Mouse (Mus musculus): ENCODE measurements around the gene Neurod1.

Gene Neurod1

DNA sequence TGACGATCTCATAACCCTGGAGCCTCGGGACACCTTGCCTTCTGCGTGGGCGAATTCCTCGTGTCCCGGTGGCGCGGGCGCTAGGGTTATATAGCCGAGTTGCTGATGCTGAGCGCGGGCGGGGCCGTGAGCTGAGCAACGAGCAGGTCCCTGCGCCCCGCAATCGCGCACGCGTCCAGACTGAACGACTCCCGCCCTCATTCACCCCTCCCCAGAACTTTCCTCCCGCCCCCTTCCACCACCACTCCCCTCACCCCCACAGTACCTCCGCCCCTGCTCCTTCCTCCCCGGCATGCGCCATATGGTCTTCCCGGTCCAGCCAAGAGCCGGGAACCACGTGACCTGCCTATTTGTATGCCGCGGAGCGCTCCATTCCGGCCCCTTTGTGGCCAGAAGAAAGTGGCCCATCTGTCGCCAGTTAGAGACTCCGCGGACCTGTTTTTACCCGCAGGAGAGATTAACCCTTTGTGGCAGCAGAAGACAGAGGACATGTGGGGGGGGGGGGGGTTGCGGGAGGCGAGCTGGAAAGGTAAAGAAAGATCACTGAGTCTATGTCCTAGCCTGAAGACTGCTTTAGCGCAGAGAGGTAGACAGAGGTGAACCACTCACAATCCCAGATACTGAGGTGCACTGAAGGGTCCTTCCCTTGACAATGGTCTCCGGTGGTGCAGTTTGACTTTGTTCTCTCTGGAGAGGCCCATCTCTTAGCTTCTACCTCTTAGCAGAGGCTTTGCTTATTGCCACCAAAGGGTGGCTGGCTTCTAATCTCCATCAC, at the start of gene Neurod1, which contains the start of gene Cerkl:
Neurod1 (minus strand) TSS at position 177 of the 775 bp plus-strand sequence.
Cerkl (minus strand) TSS at position 211 of the 775 bp plus-strand sequence.
- DNase-seq (ENCODE audit: low spot score) = no peak

DNA sequence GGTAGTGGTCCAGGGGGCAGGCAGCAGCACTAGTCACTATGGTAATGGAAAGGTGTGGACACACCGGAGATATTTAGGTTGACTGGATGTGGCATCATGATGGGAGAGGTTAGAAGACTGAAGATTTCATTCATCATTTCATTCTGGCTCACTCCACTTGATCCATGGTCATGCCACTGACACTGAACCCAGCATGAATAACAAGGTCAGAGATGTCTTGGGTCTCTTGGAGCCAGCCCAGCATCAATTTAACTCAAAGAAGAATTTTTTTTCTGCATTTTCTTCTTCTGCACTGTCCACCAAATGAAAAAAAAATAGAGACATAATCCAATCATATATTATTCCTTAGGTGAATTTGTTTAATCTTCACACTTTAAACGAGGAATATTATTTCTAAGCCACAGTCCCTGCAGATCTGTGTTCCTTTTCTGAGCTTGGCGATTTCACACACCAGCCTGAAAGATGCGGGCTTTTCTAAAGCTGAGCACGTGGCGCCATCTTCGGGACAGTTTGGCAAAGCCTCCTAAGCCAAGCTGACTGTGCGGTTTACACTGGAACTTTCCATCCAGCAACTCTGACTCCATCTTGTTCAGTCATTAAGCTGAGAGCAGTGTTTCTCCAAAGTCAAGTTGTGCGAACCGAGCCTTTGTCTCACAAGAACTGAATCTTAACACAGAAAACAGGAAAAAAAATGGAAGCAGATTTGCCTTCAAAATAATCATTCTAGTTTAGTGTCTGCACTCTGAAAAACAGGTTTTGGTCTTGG, 42.6 kb upstream of the Neurod1 start:
- DNase-seq (ENCODE audit: low spot score) = peak; percentile 16

DNA sequence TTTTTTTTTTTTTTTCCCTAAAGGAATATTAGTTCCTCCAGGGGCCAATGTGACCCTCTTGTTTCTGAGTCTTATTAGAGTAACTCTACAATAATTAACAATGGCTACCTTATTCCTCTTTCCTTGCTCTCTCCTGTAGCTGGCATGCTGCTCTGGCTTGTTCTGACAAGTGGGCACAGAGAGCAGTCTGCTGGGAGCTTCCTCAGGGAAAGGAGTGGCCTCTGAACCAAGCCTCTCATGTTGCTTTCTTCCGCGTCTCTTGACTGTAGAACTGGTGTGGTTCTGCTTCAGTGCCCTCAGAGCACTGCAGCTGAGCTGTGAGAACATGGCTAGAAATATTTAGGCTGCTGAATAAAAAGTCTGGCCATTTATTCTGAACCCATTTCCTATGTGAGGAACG, 28.6 kb upstream of the Neurod1 start:
- no peak for DNase-seq (ENCODE audit: low spot score)

DNA sequence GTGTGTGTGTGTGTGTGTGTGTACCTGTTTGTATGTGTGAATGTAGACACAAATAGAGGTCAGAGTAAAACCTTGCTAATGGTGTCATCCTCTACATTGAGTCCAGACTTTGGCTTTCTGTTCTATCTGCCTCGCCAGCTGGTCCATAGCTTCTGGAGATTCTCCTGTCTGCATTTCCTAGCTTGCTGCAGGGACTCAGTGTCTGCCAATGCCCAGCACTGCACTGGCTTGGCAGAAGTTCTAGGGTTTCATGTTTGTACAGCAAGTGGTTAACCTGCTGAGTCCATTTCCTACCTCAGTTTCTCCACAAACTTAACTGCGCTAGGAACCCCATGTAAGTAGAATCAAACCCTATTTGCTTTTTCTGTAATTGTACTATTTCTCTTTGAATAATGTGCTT, 26.0 kb upstream of the Neurod1 start:
- no peak for DNase-seq (ENCODE audit: low spot score)

DNA sequence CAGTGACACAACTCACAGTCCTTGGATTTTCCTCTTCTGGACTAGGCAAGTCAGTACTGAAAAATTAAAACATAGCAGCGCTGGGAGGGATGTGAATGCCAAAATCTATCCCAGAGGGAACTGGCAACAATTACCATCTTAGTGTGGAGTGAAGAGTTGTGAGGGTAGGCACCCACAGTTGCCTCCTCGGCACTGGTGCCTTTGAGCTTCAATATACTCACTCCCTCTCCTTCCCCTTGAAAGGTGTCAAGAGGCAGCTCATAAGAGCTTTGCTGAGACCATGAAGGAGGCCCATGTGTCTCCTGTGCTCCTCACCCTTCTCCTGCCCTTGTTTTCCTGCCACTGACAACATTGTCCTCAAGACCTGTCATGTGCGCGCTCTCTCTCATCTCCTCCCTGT, 5.9 kb upstream of the Neurod1 start:
- no peak for DNase-seq (ENCODE audit: low spot score)

DNA sequence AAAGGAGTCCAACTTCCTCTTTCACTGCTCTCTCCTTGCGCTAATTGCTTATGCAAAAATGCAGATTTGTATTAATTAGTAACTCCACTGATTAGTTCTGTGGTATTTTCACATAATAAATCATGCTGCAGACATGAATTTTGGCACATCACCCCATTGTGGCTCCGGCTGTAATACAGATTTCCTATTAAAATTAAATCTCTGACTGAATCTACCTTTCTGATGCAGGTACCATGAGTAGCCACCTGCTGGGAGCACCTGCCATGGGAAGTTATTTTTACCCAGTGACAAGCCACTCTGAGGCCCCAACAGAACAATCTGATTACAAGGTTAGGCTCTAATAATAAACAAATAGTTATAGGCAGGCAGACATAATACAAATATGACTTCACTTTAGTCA, 5.3 kb upstream of the Neurod1 start:
- no peak for DNase-seq (ENCODE audit: low spot score)

DNA sequence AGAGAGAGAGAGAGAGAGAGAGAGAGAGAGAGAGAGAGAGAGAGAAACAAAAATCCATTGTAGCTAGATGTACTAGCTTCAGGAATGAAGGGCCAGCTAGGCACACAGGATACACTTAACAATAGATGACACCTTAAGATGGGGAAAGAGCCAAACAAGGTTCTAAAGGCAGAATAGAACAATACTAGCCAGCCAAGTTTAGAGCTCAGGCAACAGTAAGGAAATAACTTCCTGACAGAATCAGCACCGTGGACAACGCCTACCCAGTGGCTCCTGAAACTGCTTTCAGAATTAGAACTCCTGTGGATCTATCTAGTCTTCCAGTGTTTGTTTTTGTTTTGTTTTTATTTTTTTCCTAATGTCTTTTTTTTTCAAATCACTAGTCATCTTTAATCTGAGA, 4.0 kb upstream of the Neurod1 start:
- no peak for DNase-seq (ENCODE audit: low spot score)

DNA sequence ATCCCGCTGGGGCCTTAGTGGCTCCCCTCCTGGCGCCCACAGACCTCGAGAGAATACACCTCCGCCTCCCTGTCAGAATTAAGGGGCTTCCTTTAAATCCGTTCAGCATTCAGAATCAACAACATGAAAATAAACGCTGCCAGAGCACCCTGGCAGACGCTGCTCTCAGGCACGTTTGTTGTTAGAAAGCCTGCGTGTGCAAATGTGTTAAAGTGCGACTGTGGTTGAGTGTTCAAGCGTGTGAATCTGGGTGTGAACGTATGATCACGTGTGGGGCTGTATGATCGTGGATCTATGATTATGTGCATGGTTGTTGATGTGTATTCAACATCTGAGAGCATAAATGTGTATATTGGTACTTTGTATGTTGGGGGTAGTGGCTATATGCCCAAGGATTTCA, 3.6 kb upstream of the Neurod1 start:
- no peak for DNase-seq (ENCODE audit: low spot score)

DNA sequence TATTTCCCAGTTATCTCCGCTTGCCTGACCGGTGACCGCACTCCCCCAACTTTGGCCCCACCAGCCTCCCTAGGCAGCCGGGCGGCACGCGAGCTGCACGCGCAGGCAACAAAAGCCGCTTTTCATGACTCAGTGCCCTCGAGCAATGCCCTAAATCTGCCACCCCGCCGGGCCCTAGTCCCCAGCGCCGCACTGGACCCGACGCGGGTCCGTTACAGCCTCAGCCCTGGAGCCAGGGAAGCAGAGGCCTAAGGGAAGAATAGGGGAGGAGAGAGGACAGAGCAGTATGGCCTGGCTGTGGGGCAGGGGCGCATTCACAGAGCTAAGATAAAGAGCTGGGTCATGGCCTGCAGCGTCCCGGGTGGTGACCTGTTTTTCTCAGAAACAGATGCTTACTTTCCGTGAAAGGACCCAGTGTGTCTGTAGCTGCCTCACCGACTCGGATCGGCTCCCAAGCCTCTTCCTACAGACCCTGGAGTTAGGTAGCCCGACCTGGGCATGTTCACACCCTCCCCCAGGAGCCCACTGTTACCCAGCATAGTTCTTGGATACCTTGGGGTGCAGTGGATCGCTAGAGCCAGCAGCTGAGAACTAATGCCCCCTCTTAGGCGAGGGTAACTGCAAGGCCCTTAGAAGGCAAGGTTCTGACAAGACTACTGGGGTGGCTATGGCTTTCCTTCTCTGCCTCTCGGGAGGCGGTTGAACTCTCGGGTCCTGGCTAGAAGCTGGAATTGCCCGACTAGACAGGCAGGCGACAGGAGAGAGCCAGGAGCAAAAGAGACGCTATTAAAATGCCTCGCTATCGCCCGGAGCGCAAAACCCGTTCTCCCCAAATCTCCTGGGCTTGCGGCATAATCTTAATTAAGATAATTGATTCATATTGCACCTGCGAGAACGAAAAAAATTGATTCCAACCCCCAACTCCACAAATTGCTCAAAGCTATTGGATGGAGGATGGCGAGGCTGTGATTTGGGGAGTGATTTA, 2.8 kb upstream of the Neurod1 start:
- DNase-seq (ENCODE audit: low spot score) = no peak

DNA sequence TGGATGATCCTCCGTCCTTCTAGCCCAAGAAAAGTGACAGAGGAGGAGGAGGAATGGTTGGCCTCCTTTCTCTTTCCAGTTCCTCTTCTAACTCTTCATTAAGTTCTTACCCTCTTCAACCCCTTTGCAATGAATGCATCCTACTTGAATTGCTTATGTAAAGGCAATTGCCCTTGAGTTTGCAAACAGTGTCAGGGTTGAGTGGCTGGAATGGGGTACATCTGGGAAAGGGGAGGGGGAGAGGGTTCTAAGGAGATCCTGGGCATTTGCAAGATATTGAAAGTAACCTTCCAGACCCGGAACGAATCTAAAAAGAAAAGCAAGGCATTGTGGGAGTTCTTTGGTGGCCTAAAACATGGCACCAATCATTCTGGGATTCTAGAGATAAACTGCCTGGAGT, 1.4 kb upstream of the Neurod1 start:
- no peak for DNase-seq (ENCODE audit: low spot score)

DNA sequence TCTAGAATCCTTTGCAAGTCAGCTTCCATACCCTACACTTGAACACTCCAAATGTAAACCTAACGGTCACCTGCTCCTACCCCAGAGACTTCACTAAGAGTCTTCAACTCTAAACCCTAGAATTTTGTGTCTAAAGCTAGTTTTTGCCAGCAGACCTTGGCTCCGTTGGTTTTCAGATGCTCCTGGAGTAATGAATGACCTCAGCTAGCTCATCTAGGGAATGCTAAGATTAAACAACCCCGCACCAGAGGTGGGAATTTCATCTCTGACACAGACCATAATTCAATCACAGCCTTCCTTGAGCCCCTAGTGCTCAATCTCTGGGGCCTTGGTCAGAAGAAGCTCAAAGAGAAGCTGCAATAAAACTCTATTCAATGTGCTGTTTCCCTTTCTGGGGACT, 883 bp upstream of the Neurod1 start:
- DNase-seq (ENCODE audit: low spot score) = no peak

DNA sequence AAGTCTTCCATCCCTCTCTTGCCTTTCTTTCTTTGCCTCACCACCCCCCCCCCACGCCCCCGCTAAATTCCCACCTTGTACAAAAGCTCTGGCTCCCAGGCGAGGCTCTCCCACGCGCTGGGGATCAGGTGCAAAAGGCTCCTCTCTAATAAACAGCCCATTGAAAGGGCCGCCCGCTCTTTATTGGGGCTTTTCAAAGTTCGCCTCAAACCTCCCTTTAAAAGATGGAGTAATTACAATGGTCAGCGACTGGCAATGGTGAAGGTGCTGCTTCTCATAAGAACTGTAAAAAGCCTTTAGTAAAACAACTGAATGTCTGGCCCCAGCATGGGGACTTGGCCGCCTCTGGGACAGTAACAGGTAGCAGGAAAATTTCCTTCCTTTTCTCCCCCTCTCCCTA, 905 bp downstream of the Neurod1 start:
- no peak for DNase-seq (ENCODE audit: low spot score)

DNA sequence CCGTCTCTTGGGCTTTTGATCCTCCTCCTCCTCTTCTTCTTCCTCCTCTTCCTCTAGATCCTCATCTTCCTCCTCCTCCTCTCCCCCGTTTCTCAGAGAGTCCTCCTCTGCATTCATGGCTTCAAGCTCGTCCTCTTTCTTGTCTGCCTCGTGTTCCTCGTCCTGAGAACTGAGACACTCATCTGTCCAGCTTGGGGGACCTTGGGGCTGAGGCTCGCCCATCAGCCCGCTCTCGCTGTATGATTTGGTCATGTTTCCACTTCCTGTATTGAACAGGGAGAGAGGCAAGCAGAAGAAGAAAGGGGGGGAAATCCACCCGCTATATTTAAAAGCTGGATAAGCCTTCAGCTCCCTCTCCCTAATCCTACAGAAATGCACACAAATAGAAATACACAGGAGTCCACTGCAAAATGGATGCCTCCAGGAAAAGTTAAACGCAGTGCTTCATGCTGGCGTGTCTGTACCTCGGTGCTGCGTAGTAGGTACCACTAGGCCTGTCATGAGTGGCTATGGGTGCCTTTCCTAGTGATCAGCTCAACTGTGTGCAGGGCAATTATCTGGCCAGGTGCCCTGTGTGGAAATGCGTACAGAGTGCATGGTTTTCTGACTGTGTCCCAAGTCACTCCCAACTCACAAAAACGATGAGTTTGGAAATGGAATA, 1.6 kb downstream of the Neurod1 start:
- no peak for DNase-seq (ENCODE audit: low spot score)

DNA sequence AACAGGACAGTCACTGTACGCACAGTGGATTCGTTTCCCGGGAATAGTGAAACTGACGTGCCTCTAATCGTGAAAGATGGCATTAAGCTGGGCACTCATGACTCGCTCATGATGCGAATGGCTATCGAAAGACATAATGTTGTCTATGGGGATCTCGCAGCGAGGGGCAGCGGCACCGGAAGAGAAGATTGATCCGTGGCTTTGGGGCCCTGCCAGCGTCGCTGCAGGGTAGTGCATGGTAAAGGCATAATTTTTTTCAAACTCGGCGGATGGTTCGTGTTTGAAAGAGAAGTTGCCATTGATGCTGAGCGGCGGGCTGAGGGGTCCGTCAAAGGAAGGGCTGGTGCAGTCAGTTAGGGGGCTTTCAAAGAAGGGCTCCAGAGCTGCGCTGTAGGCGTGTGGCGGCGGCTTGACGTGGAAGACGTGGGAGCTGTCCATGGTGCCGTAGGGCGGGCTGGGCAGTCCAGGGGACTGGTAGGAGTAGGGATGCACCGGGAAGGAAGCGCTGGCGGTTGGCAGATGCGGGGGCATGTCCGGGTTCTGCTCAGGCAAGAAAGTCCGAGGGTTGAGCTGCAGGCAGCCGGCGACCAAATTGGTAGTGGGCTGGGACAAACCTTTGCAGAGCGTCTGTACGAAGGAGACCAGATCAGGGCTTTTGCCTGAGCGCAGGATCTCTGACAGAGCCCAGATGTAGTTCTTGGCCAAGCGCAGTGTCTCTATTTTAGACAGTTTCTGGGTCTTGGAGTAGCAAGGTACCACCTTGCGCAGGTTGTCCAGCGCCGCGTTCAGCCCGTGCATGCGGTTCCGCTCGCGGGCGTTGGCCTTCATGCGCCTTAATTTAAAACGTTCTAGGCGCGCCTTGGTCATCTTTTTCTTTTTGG, 2.4 kb downstream of the Neurod1 start:
- peak; percentile 81 for DNase-seq (ENCODE audit: low spot score)

DNA sequence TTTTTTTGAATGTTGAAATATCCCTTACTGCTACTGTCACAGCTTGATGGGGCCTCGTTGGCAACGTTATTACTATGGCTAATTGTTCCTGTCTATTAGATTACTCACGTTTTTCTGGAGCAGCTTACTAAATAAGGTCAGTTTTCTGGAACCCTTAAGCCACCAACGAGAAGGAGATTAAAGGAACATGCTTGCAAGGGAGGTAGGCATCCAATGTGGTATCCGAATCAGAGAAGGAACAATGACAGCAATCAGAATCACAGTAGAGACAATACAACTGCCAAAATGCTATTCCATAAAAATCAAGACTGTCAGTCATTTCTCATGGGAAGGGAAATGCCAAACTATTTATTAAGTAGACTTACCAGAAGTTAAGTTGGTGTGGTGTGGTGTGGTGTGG, 5.1 kb downstream of the Neurod1 start:
- DNase-seq (ENCODE audit: low spot score) = no peak

DNA sequence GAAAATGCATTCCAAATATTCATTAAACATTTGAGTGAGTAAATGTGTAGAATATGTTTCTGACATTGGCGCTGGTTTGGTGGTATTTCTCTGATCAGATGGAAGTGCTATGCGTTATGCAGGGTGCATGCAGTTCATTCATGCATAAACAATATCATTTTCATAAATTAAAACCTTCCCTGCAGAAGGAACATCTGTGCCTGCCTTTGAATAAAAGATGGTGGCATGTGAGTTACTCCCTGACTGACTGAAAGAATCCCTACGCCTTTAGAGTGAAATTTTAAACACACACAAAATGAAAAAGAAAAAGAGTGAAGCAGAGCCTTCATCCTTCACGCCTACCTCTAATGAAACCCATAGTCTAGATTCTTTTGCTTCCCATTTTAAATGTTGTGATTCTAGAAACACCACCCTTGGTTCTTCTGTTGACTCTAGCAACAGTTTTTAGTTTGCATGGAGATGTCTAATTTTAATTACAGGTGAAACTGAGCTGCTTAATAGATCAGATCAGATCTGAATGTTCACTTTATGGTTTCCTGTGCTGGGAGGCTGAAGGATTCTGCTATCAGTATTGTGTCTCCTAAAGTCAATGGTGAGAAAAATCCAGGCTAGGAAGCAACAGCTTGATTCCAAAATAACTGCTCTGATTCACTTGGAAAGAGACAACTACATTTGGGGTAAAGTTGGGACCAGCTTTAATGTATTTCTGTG, 5.7 kb downstream of the Neurod1 start:
- no peak for DNase-seq (ENCODE audit: low spot score)

DNA sequence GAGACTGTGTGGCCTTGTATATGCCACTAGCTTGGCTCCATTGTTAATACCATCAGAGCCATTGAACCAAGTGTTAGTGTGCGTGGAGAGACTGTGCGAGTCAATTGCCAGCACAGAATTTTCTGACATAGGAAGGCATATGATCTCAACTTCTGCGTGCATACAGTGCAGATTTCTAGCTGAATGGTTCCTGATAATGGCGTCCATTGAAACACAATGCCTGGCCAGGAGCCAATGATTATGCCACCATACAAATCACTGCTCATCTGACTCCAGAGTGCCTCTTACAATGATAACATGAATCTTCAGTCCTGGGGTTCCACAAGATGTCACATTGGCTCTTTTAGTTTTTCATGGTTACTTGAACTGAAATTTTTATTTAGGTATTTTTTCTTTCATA, 7.2 kb downstream of the Neurod1 start:
- DNase-seq (ENCODE audit: low spot score) = no peak

DNA sequence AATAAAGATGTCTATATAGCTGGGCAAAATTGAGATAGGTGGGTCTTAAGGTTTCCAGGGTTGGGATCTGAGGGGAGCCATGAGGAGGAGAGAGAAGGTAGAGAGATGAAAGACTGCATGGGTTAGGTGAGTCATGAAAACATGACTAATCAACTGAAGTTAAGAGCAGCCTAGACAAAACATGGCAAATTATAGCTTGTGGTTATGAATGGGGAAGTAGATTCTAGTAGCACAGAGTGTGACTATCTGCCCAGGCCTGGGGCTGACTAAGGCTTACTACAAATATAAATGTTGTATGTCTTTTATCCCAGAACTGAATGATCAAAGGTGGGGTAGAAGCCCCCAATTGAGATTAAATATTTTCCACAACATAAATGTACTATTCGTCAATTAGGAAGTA, 9.4 kb downstream of the Neurod1 start:
- DNase-seq (ENCODE audit: low spot score) = no peak

DNA sequence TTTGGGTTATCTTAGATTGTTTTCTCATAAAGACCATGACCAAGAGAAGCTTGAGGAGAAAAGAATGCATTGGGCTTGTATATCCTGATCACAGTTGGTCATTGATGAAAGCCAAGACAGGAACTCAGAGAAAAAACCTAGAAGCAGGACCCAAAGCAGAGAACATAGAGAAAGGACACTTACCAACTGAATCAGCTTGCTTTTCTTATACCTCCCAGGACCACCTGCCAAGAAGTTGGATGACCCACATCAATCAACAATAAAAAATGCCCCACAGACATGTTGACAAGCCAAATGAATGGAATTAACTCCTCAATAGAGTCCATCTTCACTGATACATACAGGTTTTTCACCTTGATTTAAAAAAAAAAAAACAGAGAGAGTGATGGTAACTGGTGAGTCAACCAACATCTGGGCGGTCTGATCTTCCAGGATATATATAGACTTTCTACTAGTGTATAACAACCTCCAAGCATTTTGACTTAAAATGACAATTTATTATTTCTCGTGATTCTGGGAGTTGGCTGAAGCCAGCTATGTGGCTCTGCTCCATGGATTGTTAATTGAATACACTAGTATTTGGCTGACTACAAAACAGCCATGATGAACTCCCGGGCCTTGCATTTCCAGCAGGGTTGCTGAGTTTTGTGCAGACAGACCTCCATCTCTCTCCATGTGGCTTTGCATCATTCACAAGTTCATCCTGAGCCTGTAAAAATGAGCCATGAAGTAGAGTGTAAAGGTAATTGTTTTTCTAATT, 12.5 kb downstream of the Neurod1 start:
- DNase-seq (ENCODE audit: low spot score) = no peak
